Mouse (Mus musculus): ENCODE measurements around the gene Tbpl1.
A peak's percentile ranks its signal among the peaks of the same experiment; 100 is the strongest.

Gene Tbpl1

DNA sequence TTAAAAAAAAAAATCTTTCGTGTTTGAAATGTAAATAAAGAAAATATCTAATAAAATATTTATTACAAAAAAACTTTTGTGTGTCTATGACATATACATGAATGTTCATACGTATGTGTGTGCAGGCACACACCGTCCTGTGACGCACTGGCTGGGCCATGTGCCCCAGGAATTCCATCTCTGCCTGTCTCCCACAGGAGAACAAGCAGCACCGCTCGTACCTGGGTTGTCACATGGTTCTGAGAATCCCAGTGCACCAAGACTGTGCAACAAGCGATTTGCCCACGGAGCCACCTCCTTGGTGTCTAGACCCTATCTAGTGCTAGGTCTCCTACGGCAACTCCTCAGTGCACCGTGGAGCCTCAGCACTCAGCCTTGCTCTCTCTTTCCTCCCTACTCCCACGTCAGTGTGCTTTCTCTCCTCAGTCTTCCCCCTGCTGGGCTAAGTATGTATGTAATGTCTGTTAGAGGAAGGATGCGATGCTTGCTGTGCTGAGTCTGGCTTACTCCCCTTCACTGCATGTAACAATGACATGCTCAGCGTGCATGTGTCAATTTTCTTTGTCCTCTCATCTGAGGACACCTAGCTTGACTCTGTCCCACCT is 21.5 kb downstream of the Tbpl1 start:
- DNase-seq (ENCODE audit: low read depth, low spot score) = no peak

DNA sequence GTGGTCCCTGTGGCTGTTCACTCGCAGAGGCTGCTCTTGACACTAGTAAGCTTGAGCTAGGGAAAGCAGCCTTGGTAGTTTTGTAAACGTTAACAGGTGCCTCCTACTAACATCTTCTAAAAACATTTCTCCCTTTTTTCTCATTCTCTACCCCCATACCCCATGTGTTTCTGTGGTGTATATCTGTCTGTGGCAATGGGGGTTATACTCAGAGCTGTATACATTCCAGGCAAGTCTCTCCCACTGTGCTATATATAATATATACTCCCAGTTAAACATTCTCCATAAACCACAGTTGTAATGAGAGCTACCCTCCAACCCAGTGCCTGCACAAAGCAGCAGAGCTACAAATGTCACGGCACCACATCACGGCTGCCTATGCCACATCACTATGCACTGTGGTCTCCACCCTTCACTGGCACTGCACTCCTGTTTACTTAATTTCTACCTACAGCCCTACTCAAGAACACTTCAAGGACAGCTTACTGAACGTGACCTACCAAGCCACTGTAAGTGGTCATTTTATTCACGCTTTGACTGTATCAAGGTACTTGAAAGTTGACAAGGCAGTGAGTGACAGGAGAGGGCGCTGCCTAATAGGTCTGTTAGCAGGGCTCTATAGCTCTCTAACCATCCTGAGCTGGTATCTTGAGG is 23.4 kb downstream of the Tbpl1 start:
- DNase-seq (ENCODE audit: low read depth, low spot score) = no peak

DNA sequence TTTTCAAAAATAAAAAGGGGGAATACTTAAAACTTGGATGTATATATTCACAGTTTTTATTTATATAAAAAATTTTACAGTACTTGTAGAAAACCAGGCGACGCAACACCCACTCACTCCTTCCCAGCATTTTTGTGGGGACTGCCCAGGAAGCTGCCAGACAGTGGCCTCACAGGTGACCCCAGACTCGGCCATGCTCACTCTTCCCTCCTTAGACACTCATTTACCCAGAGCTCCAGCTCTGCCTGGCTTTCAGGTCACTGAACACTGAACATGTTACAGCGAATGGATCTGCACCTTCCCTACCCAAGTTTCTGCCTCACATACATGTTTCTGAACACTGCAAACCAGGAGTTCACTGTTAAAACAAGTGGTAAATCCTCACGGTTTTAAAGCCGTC is 27.9 kb downstream of the Tbpl1 start:
- no peak for DNase-seq (ENCODE audit: low read depth, low spot score)

GRCm38 (mm10) chr10:22701485-22702315 is 30.0 kb downstream of the Tbpl1 start:
- no peak for DNase-seq (ENCODE audit: low read depth, low spot score)

- DNase-seq (ENCODE audit: low read depth, low spot score) = no peak
Measured at GRCm38 (mm10) chr10:22700773-22701172, 31.0 kb downstream of the Tbpl1 start.

DNA sequence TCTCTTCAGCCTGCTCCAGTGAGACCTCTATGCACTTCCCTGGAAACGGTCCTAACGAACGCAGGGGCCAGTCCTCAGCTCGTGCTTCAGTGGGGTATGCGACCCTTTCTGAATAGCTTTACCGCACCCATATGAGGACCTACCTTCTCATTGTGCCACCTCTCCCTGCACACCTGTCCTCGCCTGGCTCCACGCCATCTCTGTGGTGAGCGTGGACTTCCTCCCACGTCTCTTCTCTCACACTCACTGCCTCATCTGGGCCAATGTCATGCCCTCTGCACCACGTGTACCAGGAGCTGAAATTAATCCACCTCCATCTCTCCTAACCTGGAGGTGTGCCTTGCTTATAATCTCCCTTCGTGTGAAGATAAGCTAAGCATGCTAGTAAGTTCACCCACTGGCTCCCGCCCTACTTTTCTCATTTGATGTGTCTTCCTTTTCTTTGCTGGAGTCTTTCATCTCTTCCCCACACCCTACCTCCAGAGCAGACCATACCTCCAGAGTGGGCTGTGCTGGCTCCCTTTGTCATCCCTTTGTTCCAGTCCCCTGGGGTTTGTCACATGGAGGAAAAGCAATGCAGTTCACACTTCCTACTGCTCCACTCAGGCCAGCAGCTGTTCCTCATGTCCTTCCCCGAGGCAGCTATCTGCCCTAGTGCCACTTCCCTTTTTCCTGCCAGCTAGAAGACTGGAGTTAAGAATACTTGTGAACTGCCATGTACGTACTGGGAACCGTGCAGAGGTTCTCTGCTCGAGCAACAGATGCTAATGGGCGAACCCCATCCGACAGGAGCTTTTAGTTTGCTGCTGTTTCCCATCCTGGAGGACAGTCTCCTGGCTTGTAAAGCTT is 32.0 kb downstream of the Tbpl1 start:
- DNase-seq (ENCODE audit: low read depth, low spot score) = no peak

DNA sequence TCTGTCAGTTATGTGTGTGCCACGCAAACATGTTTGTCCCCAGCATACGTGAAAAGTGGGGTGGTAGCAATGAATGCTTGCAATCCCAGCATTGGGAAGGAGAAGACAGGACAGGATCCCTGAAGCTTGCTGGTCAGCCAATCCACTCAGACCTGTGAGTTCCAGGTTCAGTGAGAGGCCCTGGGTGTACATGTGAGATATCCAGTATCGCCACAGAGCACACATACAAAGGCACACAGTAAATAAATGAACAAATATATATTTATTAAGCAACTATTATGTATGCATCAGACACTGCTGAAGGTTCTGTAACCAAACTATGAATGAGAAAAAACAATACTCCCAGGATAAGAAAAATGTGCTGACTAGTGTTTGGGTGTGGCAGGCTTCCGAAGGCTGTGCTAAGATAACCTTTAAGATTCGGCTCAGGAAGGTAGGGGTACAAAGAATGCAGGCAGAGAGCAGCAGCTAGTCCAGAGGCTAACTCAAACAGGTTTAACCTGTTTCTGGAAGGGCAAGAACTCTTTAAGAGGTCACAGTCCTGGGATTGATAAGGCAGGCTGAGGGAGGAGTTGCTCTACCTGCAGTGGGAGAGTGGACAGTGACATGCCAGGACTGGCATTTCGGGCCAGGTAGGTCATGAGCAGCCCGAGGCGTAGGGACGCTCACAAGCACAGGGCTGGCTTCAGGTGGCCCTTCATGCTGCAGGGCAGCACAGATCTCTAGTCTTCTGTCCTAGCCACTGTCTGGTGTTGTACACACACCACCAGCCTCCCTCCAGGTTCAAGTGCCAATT is 33.4 kb downstream of the Tbpl1 start:
- no peak for DNase-seq (ENCODE audit: low read depth, low spot score)

- DNase-seq (ENCODE audit: low read depth, low spot score) = no peak
Measured at GRCm38 (mm10) chr10:22696864-22697263, 34.9 kb downstream of the Tbpl1 start.

DNA sequence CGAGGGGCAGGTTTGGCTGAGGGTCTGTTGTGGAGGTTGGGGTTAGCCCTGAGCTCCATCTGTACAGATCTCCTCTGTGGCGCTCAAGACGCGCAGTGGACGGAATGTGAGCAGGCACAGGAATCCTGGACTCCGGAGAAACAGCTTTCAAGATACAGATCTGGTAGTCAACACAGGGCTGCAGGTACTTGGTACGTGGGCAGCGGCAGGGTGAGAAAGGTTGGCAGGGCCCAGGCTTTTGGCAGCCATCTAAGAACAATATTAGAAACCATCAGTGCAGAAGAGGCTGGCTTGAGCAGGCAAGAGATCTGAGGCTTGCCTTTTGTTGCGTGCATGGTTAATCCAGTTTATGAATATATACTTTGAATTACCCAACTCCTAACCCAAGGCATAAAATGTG is 35.5 kb downstream of the Tbpl1 start:
- DNase-seq (ENCODE audit: low read depth, low spot score) = no peak

DNA sequence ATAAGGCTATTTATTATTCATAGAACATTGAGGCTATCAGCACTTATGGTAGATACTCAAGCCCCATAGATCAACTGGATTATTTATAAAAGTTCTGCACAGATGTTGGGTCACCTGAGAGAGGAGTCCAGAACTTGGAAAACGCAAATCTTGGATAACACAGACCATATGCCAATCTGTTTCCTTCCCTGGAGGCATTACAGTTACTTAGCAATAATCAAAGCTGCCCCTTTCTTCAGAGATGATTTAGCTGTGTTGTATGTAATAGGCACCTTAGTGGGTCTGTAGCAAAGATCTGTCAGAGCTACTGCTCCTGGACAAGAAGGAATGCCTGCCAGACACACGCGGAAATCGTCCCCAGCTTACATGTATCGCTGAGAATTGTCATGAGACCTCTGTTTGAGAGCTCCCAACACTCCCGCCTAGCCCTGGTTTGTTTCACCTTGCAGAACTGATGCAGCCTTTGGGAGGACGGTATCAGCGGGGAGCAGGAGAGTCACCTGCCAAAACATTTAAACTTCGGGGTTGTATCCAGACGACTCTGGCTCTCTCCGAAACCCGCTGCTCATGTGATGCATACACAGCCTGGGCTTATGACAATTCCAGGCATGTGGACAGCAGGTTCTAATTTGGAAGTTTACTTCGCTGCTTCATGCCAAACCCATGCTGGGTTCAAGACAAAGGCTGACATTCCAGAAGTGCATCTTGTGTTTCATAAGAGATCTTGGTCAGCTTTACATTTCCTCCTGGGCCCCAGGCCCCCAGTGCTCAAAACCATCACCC is 55.7 kb downstream of the Tbpl1 start:
- DNase-seq (ENCODE audit: low read depth, low spot score) = peak; percentile 37

GRCm38 (mm10) chr10:22674176-22674575 is 57.6 kb downstream of the Tbpl1 start:
- DNase-seq (ENCODE audit: low read depth, low spot score) = no peak

DNA sequence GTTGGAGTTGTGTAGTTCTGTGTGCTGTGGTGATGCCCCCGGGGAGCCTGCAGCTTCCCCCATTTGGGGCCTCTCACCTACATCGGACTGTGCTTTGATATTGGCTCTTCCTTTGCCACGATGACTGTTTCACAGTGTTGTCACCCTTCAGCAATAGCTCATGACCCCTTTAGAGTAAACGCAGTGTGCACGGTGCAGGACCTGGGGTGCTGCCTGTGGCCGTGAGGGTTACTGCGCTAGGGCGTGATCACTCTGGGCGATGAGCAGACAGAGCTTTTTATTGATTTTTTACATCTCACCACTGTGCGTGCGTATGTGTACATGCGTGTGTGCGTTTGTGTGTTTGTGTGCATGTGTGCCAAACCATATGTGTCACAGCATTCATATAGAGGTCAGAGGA is 63.2 kb downstream of the Tbpl1 start:
- no peak for DNase-seq (ENCODE audit: low read depth, low spot score)

- DNase-seq (ENCODE audit: low read depth, low spot score) = no peak
Measured at GRCm38 (mm10) chr10:22660286-22661000, 71.3 kb downstream of the Tbpl1 start.

DNA sequence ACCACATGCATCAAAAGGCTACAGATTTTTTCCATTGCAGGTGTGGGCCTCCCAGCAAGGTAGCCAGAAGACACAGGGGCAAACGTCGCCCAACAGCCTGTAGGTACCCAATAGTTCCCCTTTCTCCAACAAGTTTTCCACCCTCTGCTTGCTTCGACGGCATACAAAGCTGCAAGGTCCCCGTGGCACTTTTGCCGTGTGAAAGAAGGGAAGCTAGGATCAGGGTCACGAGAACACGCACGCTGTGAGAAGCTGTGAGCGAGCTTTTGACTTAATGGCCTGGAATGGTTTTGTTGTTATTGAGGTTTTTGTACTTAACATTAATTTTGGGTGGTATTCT is 72.4 kb downstream of the Tbpl1 start:
- no peak for DNase-seq (ENCODE audit: low read depth, low spot score)

DNA sequence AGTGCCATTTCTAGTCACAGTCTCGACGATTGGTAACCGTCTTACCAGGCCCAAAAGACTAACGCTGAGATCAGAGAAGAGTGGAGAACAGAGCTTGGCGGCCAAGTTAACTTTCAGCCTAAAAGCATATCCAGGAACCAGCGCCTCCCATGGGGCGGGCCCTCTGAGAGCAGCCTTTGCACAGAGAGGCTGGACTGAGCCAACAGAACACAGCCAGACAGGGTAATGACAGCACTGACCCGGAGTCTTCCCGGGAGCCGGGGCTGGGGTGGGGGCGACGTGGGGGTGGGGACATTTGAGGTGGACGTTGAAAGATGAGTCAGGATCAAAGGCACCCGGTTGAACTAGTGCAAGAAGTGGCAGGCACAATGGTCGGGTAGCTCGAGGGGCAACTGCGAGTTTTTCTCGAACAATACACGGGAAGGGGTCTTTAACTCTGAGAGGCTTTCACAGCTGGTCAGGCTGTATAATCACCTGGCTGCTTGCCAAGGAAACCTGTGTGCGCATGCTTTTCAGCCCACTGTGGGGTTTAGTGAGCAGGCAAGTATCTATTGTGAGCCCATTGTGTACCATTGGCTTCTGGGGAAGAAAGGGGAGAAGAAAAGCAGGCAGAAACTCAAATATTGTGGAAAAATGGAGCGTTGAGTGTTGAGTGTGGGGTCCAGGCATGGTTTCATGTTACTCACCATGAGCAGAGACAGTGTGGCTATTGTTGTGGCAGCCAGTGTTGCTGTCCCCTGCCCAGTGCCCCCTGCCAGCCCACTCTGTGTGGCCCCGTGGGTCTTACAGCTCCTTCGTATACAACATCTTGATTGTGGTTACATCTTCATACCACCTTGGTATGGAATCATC is 73.0 kb downstream of the Tbpl1 start:
- DNase-seq (ENCODE audit: low read depth, low spot score) = peak; percentile 74

Measured in mesoderm, embryonic 11.5 days (tissue).